Mouse (Mus musculus) stomach, postnatal 0 days (tissue): ENCODE measurements at regions not wholly inside any gene's neighbourhood (a gene's known extent, or its start where the extent isn't known, plus 50 kb on each side); places are given as distances from the start of the nearest gene placed in this dataset.

Source experiments
- CTCF ChIP-seq: IDR thresholded peaks from 2 replicates; pipeline ENCODE4 v1.5.1; 2016; ENCODE audit warnings: antibody characterized with exemption, low read depth, mild to moderate bottlenecking, moderate library complexity
- EP300 ChIP-seq: optimal IDR thresholded peaks from 2 replicates; pipeline ENCODE3; 2016; ENCODE audit warnings: antibody characterized with exemption

- TF ChIP-seq CTCF (no peak), EP300 (no peak)
These were observed 269.2 kb upstream of the Ednrb start for GRCm38 (mm10) chr14:104113448-104113847.
